Mouse (Mus musculus): ENCODE data around the gene AI481877.

- TF ChIP-seq EP300 (IDR thresholded peaks at IDR 0.05; ENCODE audit: insufficient read depth, low read depth, low read length) (no peak), CTCF (IDR thresholded peaks at IDR 0.05; ENCODE audit: low read depth, low read length) (no peak)
Measured at GRCm38 (mm10) chr4:59181320-59182271, 42.8 kb upstream of the AI481877 start.
